Mouse (Mus musculus): ENCODE measurements around the gene Pmepa1. TPM values are rescaled to one million over a fixed set of nuclear protein-coding genes. Genes with fewer than 3 reads are reported as not detected.
A peak's percentile ranks its signal among the peaks of the same experiment; 100 is the strongest.

Gene Pmepa1
- polyA plus RNA-seq, 1 experiment from 2014 or later = 7.0 TPM

DNA sequence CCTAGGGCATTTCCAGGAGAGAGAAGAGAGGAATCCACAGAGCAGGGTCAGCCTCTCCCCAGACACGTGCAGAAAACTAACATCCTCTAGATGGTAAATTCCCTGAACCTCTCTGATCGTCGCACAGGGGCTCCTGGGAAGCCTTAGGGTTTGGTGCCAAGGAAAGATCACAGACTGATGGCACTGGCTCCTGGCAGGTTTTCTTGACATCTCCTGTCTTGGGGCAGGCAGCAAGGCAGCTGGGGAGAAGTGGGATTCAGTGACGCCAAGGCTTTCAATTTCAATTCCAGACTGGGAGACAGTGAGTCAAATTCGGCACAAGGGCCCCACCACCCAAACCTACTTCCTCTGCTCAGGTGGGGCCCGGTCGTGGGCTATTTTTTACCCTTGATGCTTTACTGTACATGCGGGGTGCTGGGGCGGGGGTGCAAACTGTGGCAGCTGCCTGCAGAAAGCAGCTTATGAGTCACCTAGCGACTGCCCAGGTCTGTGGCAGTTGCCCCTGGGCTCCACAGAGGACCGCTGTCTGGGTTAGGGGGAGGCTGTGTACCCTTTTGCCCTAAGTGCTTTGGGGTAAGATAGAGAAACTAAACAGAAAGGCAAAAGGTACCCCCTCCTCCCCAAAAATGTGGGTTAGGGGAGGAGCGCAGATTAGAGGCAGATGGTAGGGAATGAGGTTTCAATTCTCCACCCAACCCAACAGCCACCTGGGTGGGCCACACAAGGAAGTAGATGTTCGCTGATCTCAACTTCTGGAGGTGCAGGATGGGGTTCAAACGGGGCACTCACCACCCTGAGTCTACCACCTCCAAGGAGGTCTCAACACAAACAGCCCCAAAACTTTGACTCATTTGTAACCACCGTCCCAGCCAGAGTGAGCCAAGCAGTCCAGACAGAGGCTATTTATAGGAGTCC lies 1.6 kb downstream of the Pmepa1 start:
- DNase-seq (ENCODE audit: low spot score) (no peak), ATAC-seq (ENCODE audit: low FRiP score, low TSS enrichment) (0 out of 2 replicates have a peak, but pooled peaks have one; percentile 3)
- Histone ChIP-seq H3K4me1 (replicated peaks; ENCODE audit: control insufficient read depth, insufficient read depth) (0 out of 2 replicates have a peak, but pooled peaks cover 5% of the 10 kb centered on the region), H3K4me2 (replicated peaks; ENCODE audit: low read depth) (peak overlapping the region; percentile 76), H3K36me3 (ENCODE audit: control insufficient read depth, insufficient read depth, low read length) (no peaks in the 10 kb centered on the region), H3K4me3 (ENCODE audit: low read depth, low read length) (peak overlapping the region; percentile 79), H3K27ac (replicated peaks) (peak overlapping the region; percentile 93; the same call in 1 of the 2 replicates), H3K9ac (ENCODE audit: low read length) (peak overlapping the region; percentile 95), H3K9me3 (ENCODE audit: control insufficient read depth, low read length) (no peaks in the 10 kb centered on the region), H3K27me3 (ENCODE audit: control insufficient read depth, insufficient read depth, low read length) (no peaks in the 10 kb centered on the region)
- WGBS = 22% methylated on average over 15 of the region's 15 CpGs
- TF ChIP-seq CTCF (IDR thresholded peaks at IDR 0.05; ENCODE audit: low read depth) (no peak), EP300 (optimal IDR thresholded peaks at IDR 0.05) (no peak)

DNA sequence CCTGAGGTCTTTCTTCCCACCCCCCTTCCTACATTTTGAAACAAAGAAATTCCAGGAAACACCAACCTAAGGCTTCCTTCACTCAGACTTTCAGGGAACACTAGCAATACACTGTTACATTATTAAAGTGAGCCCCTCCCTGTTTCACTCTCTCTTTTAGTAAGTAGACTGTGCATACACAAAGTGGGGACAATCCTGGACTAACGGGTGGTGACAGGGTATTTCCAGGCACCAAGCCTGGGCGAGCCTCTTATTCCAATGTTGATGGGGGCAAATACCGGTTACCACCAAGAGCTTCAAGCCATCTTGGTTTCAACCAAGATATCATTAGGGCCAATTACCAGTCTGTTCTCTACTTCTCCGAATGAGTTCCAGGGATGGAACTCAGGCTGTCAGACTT lies 2.4 kb downstream of the Pmepa1 start:
- H3K36me3 ChIP-seq (ENCODE audit: control insufficient read depth, insufficient read depth, low read length) = no peaks in the 10 kb centered on the region
- 0 out of 2 replicates have a peak, but pooled peaks cover 5% of the 10 kb centered on the region for H3K4me1 ChIP-seq (replicated peaks; ENCODE audit: control insufficient read depth, insufficient read depth)
- H3K27ac ChIP-seq (replicated peaks) = no peak overlapping the region
- H3K4me3 ChIP-seq (ENCODE audit: low read depth, low read length) = peak overlapping the region; percentile 79
- TF ChIP-seq EP300 (optimal IDR thresholded peaks at IDR 0.05) (no peak), CTCF (IDR thresholded peaks at IDR 0.05; ENCODE audit: low read depth) (no peak)
- no peak overlapping the region for H3K9ac ChIP-seq (ENCODE audit: low read length)
- DNase-seq (ENCODE audit: low spot score) = no peak
- WGBS = 51% methylated on average over 4 of the region's 4 CpGs
- no peaks in the 10 kb centered on the region for H3K9me3 ChIP-seq (ENCODE audit: control insufficient read depth, low read length)
- ATAC-seq (ENCODE audit: low FRiP score, low TSS enrichment) = no peak
- H3K4me2 ChIP-seq (replicated peaks; ENCODE audit: low read depth) = peak overlapping the region; percentile 76
- no peaks in the 10 kb centered on the region for H3K27me3 ChIP-seq (ENCODE audit: control insufficient read depth, insufficient read depth, low read length)

GRCm38 (mm10) chr2:173272354-173272900 lies 3.9 kb downstream of the Pmepa1 start:
- Histone ChIP-seq H3K9ac (ENCODE audit: low read length) (no peak overlapping the region), H3K9me3 (ENCODE audit: control insufficient read depth, low read length) (no peaks in the 10 kb centered on the region), H3K27ac (replicated peaks) (peak overlapping the region; percentile 53), H3K4me3 (ENCODE audit: low read depth, low read length) (peak overlapping the region; percentile 3; the same call in 1 of the 2 replicates), H3K4me2 (replicated peaks; ENCODE audit: low read depth) (0 out of 2 replicates have a peak overlapping the region, but pooled peaks have one; percentile 17), H3K4me1 (replicated peaks; ENCODE audit: control insufficient read depth, insufficient read depth) (peaks cover 8% of the 10 kb centered on the region; the same call in 1 of the 2 replicates), H3K27me3 (ENCODE audit: control insufficient read depth, insufficient read depth, low read length) (no peaks in the 10 kb centered on the region), H3K36me3 (ENCODE audit: control insufficient read depth, insufficient read depth, low read length) (no peaks in the 10 kb centered on the region)
- DNase-seq (ENCODE audit: low spot score) (no peak), ATAC-seq (ENCODE audit: low FRiP score, low TSS enrichment) (no peak)
- 76% methylated on average over 11 of the region's 11 CpGs for WGBS
- TF ChIP-seq EP300 (optimal IDR thresholded peaks at IDR 0.05) (no peak), CTCF (IDR thresholded peaks at IDR 0.05; ENCODE audit: low read depth) (no peak)

- no peak for ATAC-seq (ENCODE audit: low FRiP score, low TSS enrichment)
- DNase-seq (ENCODE audit: low spot score) = no peak
- WGBS = 65% methylated on average over 9 of the region's 9 CpGs
- Histone ChIP-seq H3K4me1 (replicated peaks; ENCODE audit: control insufficient read depth, insufficient read depth) (peaks cover 8% of the 10 kb centered on the region; the same call in 1 of the 2 replicates), H3K27ac (replicated peaks) (no peak overlapping the region), H3K9me3 (ENCODE audit: control insufficient read depth, low read length) (no peaks in the 10 kb centered on the region), H3K9ac (ENCODE audit: low read length) (no peak overlapping the region), H3K36me3 (ENCODE audit: control insufficient read depth, insufficient read depth, low read length) (no peaks in the 10 kb centered on the region), H3K4me3 (ENCODE audit: low read depth, low read length) (no peak overlapping the region), H3K27me3 (ENCODE audit: control insufficient read depth, insufficient read depth, low read length) (no peaks in the 10 kb centered on the region), H3K4me2 (replicated peaks; ENCODE audit: low read depth) (no peak overlapping the region)
- TF ChIP-seq CTCF (IDR thresholded peaks at IDR 0.05; ENCODE audit: low read depth) (no peak), EP300 (optimal IDR thresholded peaks at IDR 0.05) (no peak)
These were observed 4.8 kb downstream of the Pmepa1 start for GRCm38 (mm10) chr2:173271541-173271940.

DNA sequence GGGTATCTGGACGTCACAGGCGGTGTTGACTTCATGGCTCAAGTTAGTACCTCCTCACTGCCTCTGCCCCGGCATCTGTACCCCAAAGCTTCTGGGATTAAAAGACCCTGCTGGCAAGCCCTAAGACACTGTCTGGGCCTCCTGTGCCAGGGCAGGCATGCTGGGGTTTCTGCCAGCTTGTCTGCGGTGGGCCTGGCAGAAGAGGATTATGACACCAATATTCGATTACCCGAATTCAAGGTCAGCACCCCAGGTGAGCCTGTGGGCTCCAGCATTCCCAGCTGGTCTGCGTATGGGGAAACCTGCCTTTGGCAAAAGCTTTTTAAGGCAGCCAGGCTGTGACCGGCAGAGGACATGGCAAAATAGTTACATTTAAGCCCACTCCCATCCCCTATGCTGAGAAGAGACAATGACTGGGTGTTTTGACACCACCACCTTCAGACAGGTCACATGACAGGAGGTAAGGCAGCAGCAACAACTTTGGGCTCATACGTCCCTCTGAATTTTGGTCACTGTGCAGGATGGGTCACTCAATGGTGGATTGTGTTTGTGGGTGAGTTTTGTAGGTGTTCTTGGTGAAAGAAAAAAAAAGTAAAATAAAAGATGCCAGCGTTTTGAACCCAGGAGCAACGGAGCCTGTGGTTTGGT lies 5.6 kb downstream of the Pmepa1 start:
- Histone ChIP-seq H3K27ac (replicated peaks) (no peak overlapping the region), H3K4me3 (ENCODE audit: low read depth, low read length) (no peak overlapping the region), H3K4me2 (replicated peaks; ENCODE audit: low read depth) (no peak overlapping the region), H3K36me3 (ENCODE audit: control insufficient read depth, insufficient read depth, low read length) (no peaks in the 10 kb centered on the region), H3K4me1 (replicated peaks; ENCODE audit: control insufficient read depth, insufficient read depth) (peaks cover 12% of the 10 kb centered on the region), H3K9ac (ENCODE audit: low read length) (no peak overlapping the region), H3K9me3 (ENCODE audit: control insufficient read depth, low read length) (no peaks in the 10 kb centered on the region), H3K27me3 (ENCODE audit: control insufficient read depth, insufficient read depth, low read length) (no peaks in the 10 kb centered on the region)
- WGBS = 76% methylated on average over 11 of the region's 11 CpGs
- DNase-seq (ENCODE audit: low spot score) = no peak
- TF ChIP-seq CTCF (IDR thresholded peaks at IDR 0.05; ENCODE audit: low read depth) (no peak), EP300 (optimal IDR thresholded peaks at IDR 0.05) (no peak)
- no peak for ATAC-seq (ENCODE audit: low FRiP score, low TSS enrichment)

Data from stomach, postnatal 0 days (tissue).